Comparison of ENCODE assay signal across 16 mouse cellular contexts in the genomic region with DNA sequence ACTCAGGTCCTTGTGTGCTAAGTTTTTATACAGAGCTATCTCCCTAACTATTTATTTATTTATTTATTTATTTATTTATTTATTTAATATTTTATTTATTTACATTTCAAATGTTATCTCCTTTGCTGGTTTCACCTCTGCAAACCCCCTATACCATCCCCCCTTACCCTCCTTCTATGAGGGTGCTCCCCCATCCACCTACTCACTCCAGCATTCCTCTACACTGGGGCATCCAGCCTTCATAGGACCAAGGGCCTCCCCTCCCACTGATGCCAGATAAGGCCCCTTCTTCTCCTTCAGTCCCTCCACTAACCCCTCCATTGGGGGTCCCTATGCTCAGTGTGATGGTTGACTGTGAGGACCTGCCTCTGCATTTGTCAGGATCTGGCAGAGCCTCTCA.
"Had no signal": no experiment of that assay in that cellular context is flagged by ENCODE, and none has a peak within 500 bp of the region (broad histone marks: within the 10 kb centered on the region; RNA-seq: fewer than 3 reads in every experiment).

No protein-coding gene starts in this region.

- H3K9me3 ChIP-seq: lung, embryonic 15.5 days; megakaryocyte, embryonic 14.5 days; neural tube, embryonic 12.5 days; stomach, embryonic 15.5 days had no signal

- H3K27me3 ChIP-seq: lung, embryonic 15.5 days; megakaryocyte, embryonic 14.5 days; neural tube, embryonic 12.5 days; stomach, embryonic 15.5 days had no signal

- H3K4me1 ChIP-seq: lung, embryonic 15.5 days; megakaryocyte, embryonic 14.5 days; neural tube, embryonic 12.5 days; stomach, embryonic 15.5 days had no signal

- H3K27ac ChIP-seq: lung, embryonic 15.5 days; macrophage; neural tube, embryonic 12.5 days; stomach, embryonic 15.5 days; stomach, postnatal 0 days had no signal

- H3K4me2 ChIP-seq: lung, embryonic 15.5 days; midbrain, embryonic 11.5 days; neural tube, embryonic 12.5 days; stomach, embryonic 15.5 days had no signal

- ATAC-seq: lung, postnatal 0 days had no signal

- DNase-seq: lung, adult 2 months; lung, postnatal 14 days; lung, postnatal 36 days; midbrain, embryonic 14.5 days; right cerebral cortex, postnatal 14 days; thymus, adult 2 months; thymus, postnatal 25 days; thymus, postnatal 4 days had no signal

- H3K9ac ChIP-seq: lung, embryonic 15.5 days; neural tube, embryonic 12.5 days; stomach, embryonic 15.5 days had no signal

- H3K4me3 ChIP-seq: lung, embryonic 15.5 days; megakaryocyte, embryonic 14.5 days; neural tube, embryonic 12.5 days; stomach, embryonic 15.5 days had no signal

- H3K36me3 ChIP-seq: lung, embryonic 15.5 days; neural tube, embryonic 12.5 days; stomach, embryonic 15.5 days had no signal
